Mouse (Mus musculus) midbrain, embryonic 11.5 days (tissue): Measurements from ENCODE around the gene Cpne8. TPM values are rescaled to one million over a fixed set of nuclear protein-coding genes. Genes with fewer than 3 reads are reported as not detected.
A peak's percentile ranks its signal among the peaks of the same experiment; 100 is the strongest.

Experiments used
- ATAC-seq: fragments of 200-750 bp; cut with Nextera tagmentation; 2 replicates; pipeline ENCODE4 v1.8.0; 2017; ENCODE audit warnings: moderate TSS enrichment, moderate library complexity; ENCODE audit not compliant: low FRiP score
- DNase-seq: peaks from one replicate; pipeline ENCODE4 v3.0.0; 2015; ENCODE audit warnings: low spot score; ENCODE audit errors: missing footprints
- H3K27ac ChIP-seq: fragments of 300-500 bp; sonication (generic); 2 replicates; pipeline ENCODE4 v1.5.1; 2014; ENCODE audit warnings: low read depth, low read length
- H3K27me3 ChIP-seq: fragments of 300-500 bp; sonication (generic); 2 replicates; pipeline ENCODE4 v1.6.1; 2014; ENCODE audit warnings: mild to moderate bottlenecking, low read length, moderate library complexity, mixed read lengths; ENCODE audit not compliant: control insufficient read depth, insufficient read depth
- H3K36me3 ChIP-seq: fragments of 300-500 bp; sonication (generic); 2 replicates; pipeline ENCODE4 v1.6.1; 2014; ENCODE audit warnings: mild to moderate bottlenecking, low read length, moderate library complexity, mixed read lengths; ENCODE audit not compliant: control insufficient read depth, insufficient read depth
- H3K4me1 ChIP-seq: fragments of 300-500 bp; sonication (generic); 2 replicates; pipeline ENCODE4 v1.6.1; 2014; ENCODE audit warnings: low read length; ENCODE audit not compliant: control insufficient read depth, insufficient read depth
- H3K4me2 ChIP-seq: fragments of 300-500 bp; sonication (generic); 2 replicates; pipeline ENCODE4 v1.6.1; 2014; ENCODE audit warnings: mild to moderate bottlenecking, moderate library complexity
- H3K4me3 ChIP-seq: fragments of 300-500 bp; sonication (generic); 2 replicates; pipeline ENCODE4 v1.5.1; 2014; ENCODE audit warnings: low read depth, low read length
- H3K9ac ChIP-seq: fragments of 300-500 bp; sonication (generic); 2 replicates; pipeline ENCODE4 v1.6.1; 2014; ENCODE audit warnings: low read length
- H3K9me3 ChIP-seq: fragments of 300-500 bp; sonication (generic); 2 replicates; pipeline ENCODE4 v1.6.1; 2016; ENCODE audit warnings: low read length; ENCODE audit not compliant: control insufficient read depth
- WGBS: fragments of 180-500 bp; shearing (Covaris S2); extraction: QIAGEN DNeasy Blood & Tissue Kit; methylation state at CpG from one replicate; pipeline ENCODE4 v1.1.7; 2014; 5-methylcytosine and 5-hydroxymethylcytosine counted together
- polyA plus RNA-seq: library from polyadenylated mRNA; unstranded; fragments of >200 nt; fragmentation: Nextera tagmentation; extraction: Ambion mirVana; gene quantifications from 2 replicates; pipeline ENCODE4 v1.2.1, GENCODE M21; 2014

The Cpne8 gene
- polyA plus RNA-seq, 1 experiment from 2014 or later, result 7.8 TPM

- Histone ChIP-seq H3K27me3 (no peaks in the 10 kb centered on the region), H3K4me1 (no peaks in the 10 kb centered on the region), H3K9ac (no peak overlapping the region), H3K4me3 (no peak overlapping the region), H3K9me3 (no peaks in the 10 kb centered on the region), H3K27ac (no peak overlapping the region), H3K36me3 (no peaks in the 10 kb centered on the region), H3K4me2 (no peak overlapping the region)
- DNase-seq (no peak), ATAC-seq (no peak)
- WGBS, result 75% methylated on average over 6 of the region's 6 CpGs
Measured at GRCm38 (mm10) chr15:90597715-90598497, 81.3 kb downstream of the Cpne8 start.

DNA sequence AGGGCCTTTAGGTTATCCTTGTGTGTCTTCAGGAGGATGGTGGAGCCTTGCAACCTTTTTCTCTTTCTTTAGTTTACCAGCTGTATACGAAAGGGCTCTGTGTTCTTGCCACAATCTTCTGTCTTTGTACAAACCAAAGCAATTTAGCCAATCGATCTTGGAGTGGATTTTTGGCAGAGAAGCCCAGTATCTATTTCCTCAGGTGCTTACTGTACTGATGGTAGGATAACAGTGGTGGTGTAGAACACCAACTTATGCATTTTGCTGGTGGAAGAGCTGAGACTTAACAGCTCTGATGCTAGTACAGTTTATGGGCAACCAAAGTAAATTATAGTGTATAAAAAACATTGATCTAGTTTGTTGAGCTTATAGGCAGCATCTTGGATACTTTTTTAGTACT lies 83.6 kb downstream of the Cpne8 start:
- H3K4me3 ChIP-seq, result no peak overlapping the region
- no peak overlapping the region for H3K27ac ChIP-seq
- 92% methylated on average over 2 of the region's 2 CpGs for WGBS
- no peaks in the 10 kb centered on the region for H3K4me1 ChIP-seq
- no peaks in the 10 kb centered on the region for H3K9me3 ChIP-seq
- H3K27me3 ChIP-seq, result no peaks in the 10 kb centered on the region
- no peak for DNase-seq
- ATAC-seq, result no peak
- no peaks in the 10 kb centered on the region for H3K36me3 ChIP-seq
- no peak overlapping the region for H3K9ac ChIP-seq
- no peak overlapping the region for H3K4me2 ChIP-seq

DNA sequence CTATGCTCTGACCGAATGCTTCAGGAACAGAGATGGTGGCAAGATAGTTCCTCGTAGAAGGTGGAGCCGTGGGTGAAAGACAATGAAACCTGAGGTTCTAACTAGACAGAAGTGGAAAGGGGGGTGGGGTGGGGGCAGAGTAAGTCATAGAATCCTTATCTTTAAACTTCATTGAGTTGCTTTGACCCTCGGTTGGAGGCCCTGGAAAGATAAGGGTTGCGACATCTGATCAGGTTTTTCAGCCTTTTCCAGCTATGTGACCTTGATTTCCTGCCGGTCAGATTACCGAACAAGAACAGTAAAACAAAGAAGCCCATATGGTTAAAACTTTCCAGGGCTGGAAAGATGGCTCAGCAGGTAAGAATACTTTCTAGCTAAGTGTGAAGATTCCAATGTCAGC lies 89.6 kb downstream of the Cpne8 start:
- Histone ChIP-seq H3K27ac (no peak overlapping the region), H3K9me3 (no peaks in the 10 kb centered on the region), H3K4me3 (no peak overlapping the region), H3K9ac (no peak overlapping the region), H3K4me2 (no peak overlapping the region), H3K36me3 (no peaks in the 10 kb centered on the region), H3K27me3 (no peaks in the 10 kb centered on the region), H3K4me1 (no peaks in the 10 kb centered on the region)
- 86% methylated on average over 7 of the region's 7 CpGs for WGBS
- ATAC-seq, result no peak
- DNase-seq, result no peak

DNA sequence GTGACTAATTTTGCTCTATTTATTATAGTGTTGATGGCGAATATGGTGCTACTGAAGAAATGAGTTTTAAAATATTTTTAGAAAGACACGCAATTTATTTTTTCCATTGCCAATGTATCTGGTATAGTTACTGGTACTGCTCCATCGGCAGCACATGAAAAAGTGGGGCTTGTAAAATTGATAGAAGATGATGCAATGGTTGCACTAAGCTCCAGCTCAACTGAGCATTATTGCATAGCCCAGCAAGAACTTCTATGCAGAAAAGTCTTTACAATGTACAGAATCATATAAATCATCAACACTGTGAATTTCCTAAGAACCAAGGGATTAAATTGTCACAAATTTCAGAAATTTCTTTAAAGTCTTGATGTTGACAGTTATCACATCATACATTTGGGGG lies 101.8 kb downstream of the Cpne8 start:
- DNase-seq (no peak), ATAC-seq (no peak)
- Histone ChIP-seq H3K4me3 (no peak overlapping the region), H3K27me3 (no peaks in the 10 kb centered on the region), H3K9me3 (no peaks in the 10 kb centered on the region), H3K9ac (no peak overlapping the region), H3K4me2 (no peak overlapping the region), H3K27ac (no peak overlapping the region), H3K4me1 (no peaks in the 10 kb centered on the region), H3K36me3 (no peaks in the 10 kb centered on the region)
- 95% methylated on average over 3 of the region's 3 CpGs for WGBS

DNA sequence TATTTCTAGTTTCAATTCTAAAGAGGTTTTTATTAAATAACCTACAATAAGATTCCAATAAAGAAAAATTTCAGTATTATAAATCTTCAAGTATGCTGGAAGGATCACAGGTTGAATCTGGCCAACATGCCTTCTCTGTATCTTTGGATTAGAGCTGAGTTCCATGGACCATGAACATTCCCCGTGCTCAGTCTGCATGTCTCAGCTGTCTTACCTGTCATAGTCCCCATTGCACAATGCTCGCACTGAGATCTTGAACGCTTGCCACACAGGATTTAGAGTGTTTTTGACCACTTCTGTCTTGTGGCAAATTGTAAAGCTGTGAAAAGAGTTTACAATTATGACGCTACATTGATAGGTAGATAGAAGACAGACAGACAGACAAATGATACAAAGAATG lies 110.0 kb downstream of the Cpne8 start:
- H3K36me3 ChIP-seq, result no peaks in the 10 kb centered on the region
- no peak for DNase-seq
- 89% methylated on average over 4 of the region's 4 CpGs for WGBS
- H3K4me2 ChIP-seq, result no peak overlapping the region
- no peak for ATAC-seq
- H3K9me3 ChIP-seq, result no peaks in the 10 kb centered on the region
- H3K27me3 ChIP-seq, result no peaks in the 10 kb centered on the region
- no peaks in the 10 kb centered on the region for H3K4me1 ChIP-seq
- H3K4me3 ChIP-seq, result no peak overlapping the region
- no peak overlapping the region for H3K27ac ChIP-seq
- H3K9ac ChIP-seq, result no peak overlapping the region

DNA sequence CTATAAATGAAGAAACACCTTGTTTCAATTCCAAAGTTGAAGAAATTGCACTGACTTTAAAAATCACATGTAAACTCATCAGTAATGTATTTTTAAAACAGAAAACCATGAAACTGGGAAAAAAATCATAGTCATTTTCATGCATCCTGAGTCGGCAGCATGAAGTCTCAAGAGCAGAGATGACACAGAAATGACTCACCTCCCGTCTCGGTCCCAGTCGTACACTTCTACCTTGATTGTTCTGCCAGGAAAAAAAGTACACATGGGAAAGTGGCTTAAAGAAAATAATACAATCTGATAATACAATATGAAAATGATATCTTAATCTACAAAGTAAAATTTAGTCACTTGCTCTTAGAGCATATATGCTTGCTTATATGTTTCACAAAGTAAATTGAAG lies 111.2 kb downstream of the Cpne8 start:
- H3K4me1 ChIP-seq, result no peaks in the 10 kb centered on the region
- no peaks in the 10 kb centered on the region for H3K36me3 ChIP-seq
- no peak overlapping the region for H3K27ac ChIP-seq
- DNase-seq, result no peak
- no peak overlapping the region for H3K4me2 ChIP-seq
- WGBS, result 94% methylated on average over 4 of the region's 4 CpGs
- H3K9me3 ChIP-seq, result no peaks in the 10 kb centered on the region
- no peaks in the 10 kb centered on the region for H3K27me3 ChIP-seq
- no peak overlapping the region for H3K9ac ChIP-seq
- ATAC-seq, result no peak
- no peak overlapping the region for H3K4me3 ChIP-seq

- WGBS, result 81% methylated on average over 3 of the region's 3 CpGs
- Histone ChIP-seq H3K4me1 (no peaks in the 10 kb centered on the region), H3K9me3 (no peaks in the 10 kb centered on the region), H3K4me2 (no peak overlapping the region), H3K27me3 (no peaks in the 10 kb centered on the region), H3K4me3 (no peak overlapping the region), H3K9ac (no peak overlapping the region), H3K36me3 (no peaks in the 10 kb centered on the region), H3K27ac (no peak overlapping the region)
- no peak for DNase-seq
- no peak for ATAC-seq
Measured at GRCm38 (mm10) chr15:90563996-90564395, 115.2 kb downstream of the Cpne8 start.

- Histone ChIP-seq H3K4me2 (no peak overlapping the region), H3K9ac (no peak overlapping the region), H3K36me3 (no peaks in the 10 kb centered on the region), H3K27me3 (no peaks in the 10 kb centered on the region), H3K4me1 (no peaks in the 10 kb centered on the region), H3K4me3 (no peak overlapping the region), H3K9me3 (no peaks in the 10 kb centered on the region), H3K27ac (no peak overlapping the region)
- ATAC-seq (no peak), DNase-seq (no peak)
- WGBS, result 59% methylated on average over 12 of the region's 12 CpGs
Measured at GRCm38 (mm10) chr15:90561613-90562012, 117.6 kb downstream of the Cpne8 start.

GRCm38 (mm10) chr15:90548589-90548988 lies 130.6 kb downstream of the Cpne8 start:
- no peaks in the 10 kb centered on the region for H3K27me3 ChIP-seq
- no peaks in the 10 kb centered on the region for H3K4me1 ChIP-seq
- H3K4me3 ChIP-seq, result no peak overlapping the region
- H3K36me3 ChIP-seq, result no peaks in the 10 kb centered on the region
- 97% methylated on average over 7 of the region's 7 CpGs for WGBS
- DNase-seq (peak; percentile 68), ATAC-seq (no peak)
- no peaks in the 10 kb centered on the region for H3K9me3 ChIP-seq
- no peak overlapping the region for H3K9ac ChIP-seq
- H3K4me2 ChIP-seq, result no peak overlapping the region
- H3K27ac ChIP-seq, result no peak overlapping the region
